ENCODE assay signal across 1 mouse cellular context in the genomic region with DNA sequence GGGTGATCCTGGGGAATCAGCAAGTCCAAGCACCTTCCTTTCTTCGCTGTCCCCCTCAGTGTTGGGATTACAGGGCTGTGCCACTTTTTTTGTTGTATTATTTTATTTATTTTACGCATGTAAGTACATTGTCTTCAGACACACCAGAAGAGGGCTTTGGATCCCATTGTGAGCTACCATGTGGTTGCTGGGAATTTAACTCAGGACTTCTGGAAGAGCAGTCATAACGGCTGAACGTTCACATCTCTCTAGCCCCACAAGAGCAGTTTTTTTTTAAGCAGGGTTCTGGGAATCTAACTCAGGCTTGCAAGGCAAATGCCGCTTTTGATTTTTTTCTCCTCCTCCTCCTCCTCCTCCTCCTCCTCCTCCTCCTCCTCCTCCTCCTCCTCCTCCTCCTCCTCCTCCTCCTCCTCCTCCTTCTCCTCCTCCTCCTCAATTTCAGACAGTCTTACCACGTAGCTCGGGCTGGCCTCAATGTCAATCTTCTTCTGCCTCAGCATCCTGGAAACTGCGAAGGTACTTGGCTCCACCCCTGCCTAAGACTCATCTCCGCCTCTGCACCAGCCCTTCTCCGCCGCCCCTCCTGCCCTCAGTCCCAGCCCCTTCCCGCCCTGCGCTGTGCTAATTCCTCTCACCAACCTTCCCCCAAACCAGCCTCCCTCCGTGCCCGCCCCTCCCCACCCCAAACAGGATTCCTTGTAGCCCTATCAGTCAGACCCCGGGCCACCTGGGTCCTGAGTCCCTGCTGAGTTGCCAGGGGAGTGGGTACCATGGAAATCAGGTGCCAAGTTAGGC.
TF ChIP-seq lines count a peak whose summit lies in the region.

No protein-coding gene starts in this region.

TF ChIP-seq in MEL, 35 proteins besides CTCF, POLR2A, EP300 and RAD21:
- TF ChIP-seq UBTF (IDR thresholded peaks at IDR 0.05; ENCODE audit: borderline replicate concordance, insufficient read depth, low read depth, low read length) (no peak), ZNF384 (IDR thresholded peaks at IDR 0.05; ENCODE audit: low read depth, low read length) (no peak), BHLHE40 (IDR thresholded peaks at IDR 0.05; ENCODE audit: borderline replicate concordance, low read depth, low read length) (no peak), ZMIZ1 (IDR thresholded peaks at IDR 0.05; ENCODE audit: low read depth, low read length) (no peak), POLR2AphosphoS2 (IDR thresholded peaks at IDR 0.05; ENCODE audit: low read length) (no peak), NELFE (IDR thresholded peaks at IDR 0.05; ENCODE audit: low read depth, low read length) (no peak), GABPA (IDR thresholded peaks at IDR 0.05; ENCODE audit: low read depth, low read length) (no peak), MAZ (IDR thresholded peaks at IDR 0.05; ENCODE audit: low read depth, low read length) (no peak), RCOR1 (IDR thresholded peaks at IDR 0.05; ENCODE audit: low read depth, low read length) (no peak), GATA1 (IDR thresholded peaks at IDR 0.05; ENCODE audit: low read depth, low read length) (no peak), SMC3 (IDR thresholded peaks at IDR 0.05; ENCODE audit: low read depth, low read length) (no peak), USF2 (IDR thresholded peaks at IDR 0.05; ENCODE audit: borderline replicate concordance in 1 of 2, insufficient read depth in 1 of 2, low read depth in 1 of 2, low read length in 2 of 2) (no peak), POLR2AphosphoS5 (IDR thresholded peaks at IDR 0.05; ENCODE audit: borderline replicate concordance, low read depth, low read length) (no peak), ZC3H11A (IDR thresholded peaks at IDR 0.05; ENCODE audit: low read depth, low read length) (no peak)
